Mouse (Mus musculus) gonadal fat pad, adult 2 months (tissue): ENCODE results near the gene Mknk2. TPM values are rescaled to one million over a fixed set of nuclear protein-coding genes. Genes with fewer than 3 reads are reported as not detected.

Experiments
- DNase-seq: peaks from one replicate; pipeline ENCODE4 v3.0.0-alpha.2; 2012; ENCODE audit warnings: low read depth
- polyA plus RNA-seq: library from polyadenylated mRNA; depleted of rRNA; stranded (reverse); fragments of >200 nt; gene quantifications from 2 replicates; pipeline ENCODE4 v1.2.3, GENCODE M21; 2012

Gene Mknk2
- polyA plus RNA-seq, 1 experiment: 516 TPM

- no peak for DNase-seq
These were observed 14.6 kb upstream of the Mknk2 start for GRCm38 (mm10) chr10:80692249-80693165.

- no peak for DNase-seq
These were observed 9.9 kb upstream of the Mknk2 start for GRCm38 (mm10) chr10:80687850-80688249.

- DNase-seq: no peak
These were observed 8.7 kb upstream of the Mknk2 start for GRCm38 (mm10) chr10:80686617-80687016.

GRCm38 (mm10) chr10:80684984-80685383, 7.1 kb upstream of the Mknk2 start:
- DNase-seq: no peak

- no peak for DNase-seq
These were observed 6.3 kb upstream of the Mknk2 start for GRCm38 (mm10) chr10:80684214-80684613.

- no peak for DNase-seq
These were observed 5.7 kb upstream of the Mknk2 start for GRCm38 (mm10) chr10:80683647-80684046.

GRCm38 (mm10) chr10:80682003-80682402, 4.1 kb upstream of the Mknk2 start:
- no peak for DNase-seq

GRCm38 (mm10) chr10:80680260-80680696, 2.4 kb upstream of the Mknk2 start:
- DNase-seq: no peak

GRCm38 (mm10) chr10:80679556-80680259, 1.8 kb upstream of the Mknk2 start:
- no peak for DNase-seq

- no peak for DNase-seq
These were observed 877 bp upstream of the Mknk2 start for GRCm38 (mm10) chr10:80678601-80679377.

- no peak for DNase-seq
These were observed 610 bp downstream of the Mknk2 start for GRCm38 (mm10) chr10:80677128-80677875.

- no peak for DNase-seq
These were observed 1.5 kb downstream of the Mknk2 start for GRCm38 (mm10) chr10:80676198-80676928.

GRCm38 (mm10) chr10:80675405-80676197, 2.3 kb downstream of the Mknk2 start:
- DNase-seq: no peak

GRCm38 (mm10) chr10:80674851-80675404, 3.0 kb downstream of the Mknk2 start:
- DNase-seq: no peak

- no peak for DNase-seq
These were observed 3.7 kb downstream of the Mknk2 start for GRCm38 (mm10) chr10:80674161-80674711.

- no peak for DNase-seq
These were observed 4.2 kb downstream of the Mknk2 start for GRCm38 (mm10) chr10:80673690-80674089.

- DNase-seq: no peak
These were observed 5.8 kb downstream of the Mknk2 start for GRCm38 (mm10) chr10:80671936-80672690.

GRCm38 (mm10) chr10:80671251-80671650, 6.7 kb downstream of the Mknk2 start:
- no peak for DNase-seq
